Mouse (Mus musculus) effector memory CD4-positive, alpha-beta T cell, adult 7 months (primary cell): ENCODE measurements around the gene Man1a. TPM values are rescaled to one million over a fixed set of nuclear protein-coding genes. Genes with fewer than 3 reads are reported as not detected.

Experiments used
- polyA plus RNA-seq: library from polyadenylated mRNA; unstranded; fragments of 100-300 nt; shearing (Covaris generic); gene quantifications from one replicate; pipeline ENCODE4 v1.2.1, GENCODE M21; 2017

Man1a gene
- 70.1 TPM for polyA plus RNA-seq

GRCm38 (mm10) chr10:54076420-54076819 is at the start of gene Man1a:
TSS of gene Man1a (minus strand) at chr10:54076609.

